Mouse (Mus musculus) left cerebral cortex, postnatal 14 days (tissue): ENCODE measurements around the gene Bdp1. TPM values are rescaled to one million over a fixed set of nuclear protein-coding genes. Genes with fewer than 3 reads are reported as not detected.

Experiments used
- DNase-seq, 2 experiments: peaks; one replicate each; pipeline ENCODE4 v3.0.0; 2021 to 2022; ENCODE audit warnings: low spot score in 2 of 2, mixed read lengths in 1 of 2
- intact Hi-C: fragments of 180-260 bp; cut with DNase I; formaldehyde crosslinking; loops from one replicate; pipeline ENCODE4 v1.15.1; 2025
- long read RNA-seq, 2 experiments: library from polyadenylated mRNA; stranded (forward); transcript quantifications; one replicate each; pipeline ENCODE4 v2.0.0; 2021
- total RNA-seq, 2 experiments: library from RNA; stranded (reverse); gene quantifications; 2 replicates each; pipeline ENCODE4 v1.2.3; 2021

Bdp1 gene
- total RNA-seq, result 10 to 100 TPM; 36.0 to 38.5 TPM
- long read RNA-seq, experiment 1, partial matches to known transcripts, result 1 of 2 reads
- long read RNA-seq, experiment 1, other reads (novel, unspliced or antisense), result 1 of 2 reads
- long read RNA-seq, experiment 2, partial matches to known transcripts, result 0 of 1 reads
- long read RNA-seq, experiment 2, other reads (novel, unspliced or antisense), result 1 of 1 reads

DNA sequence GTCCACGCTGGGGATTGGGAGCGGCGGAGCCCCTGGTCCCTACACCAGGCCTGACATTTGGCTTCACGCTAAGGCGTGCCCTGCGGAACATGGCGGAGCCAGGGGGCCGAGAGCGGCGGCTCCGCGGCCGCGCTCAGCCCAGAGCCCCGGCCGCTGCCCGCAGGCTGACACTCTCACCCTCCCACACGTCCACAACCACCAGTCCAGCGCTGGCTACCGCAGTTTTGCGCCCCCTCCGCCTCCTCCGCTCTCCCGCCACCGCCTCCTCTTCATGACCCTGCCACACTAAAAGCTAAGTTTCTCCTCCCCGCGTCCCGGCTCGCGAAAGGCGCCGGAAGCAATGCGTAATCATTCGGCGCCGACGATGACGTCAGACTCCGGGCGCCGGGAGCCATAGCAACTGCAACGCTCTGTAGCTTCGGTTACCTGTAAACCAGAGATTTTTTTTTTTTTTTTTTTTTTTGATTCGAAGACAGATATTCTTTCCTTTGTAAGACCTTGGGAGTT, at the start of gene Bdp1:
TSS of gene Bdp1 (minus strand) at position 323 of the 507 bp plus-strand sequence.
- peak; percentile 93 to 98 for DNase-seq
- intact Hi-C loops, result no loop called here

DNA sequence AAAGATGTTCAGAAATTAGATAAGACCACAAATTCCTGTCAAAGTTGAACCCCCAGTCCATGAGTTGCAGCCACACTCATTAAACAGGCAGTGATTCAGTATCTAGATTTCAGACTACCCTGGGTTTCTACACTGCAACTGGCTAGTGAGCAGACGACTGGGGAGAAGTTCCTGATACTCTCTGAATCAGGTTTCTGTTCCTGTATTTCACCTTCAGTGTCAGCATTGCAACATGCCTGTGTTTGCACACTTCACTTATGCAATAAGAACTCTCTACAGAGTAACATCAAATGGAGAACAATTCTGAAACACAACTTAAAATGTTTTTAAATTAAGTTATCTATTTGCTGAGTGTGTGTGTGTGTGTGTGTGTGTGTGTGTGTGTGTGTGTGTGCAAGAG, 48.8 kb upstream of the Bdp1 start:
- intact Hi-C loops, result no loop called here
- DNase-seq, result peak in 1 of 2 experiments; percentile 2

DNA sequence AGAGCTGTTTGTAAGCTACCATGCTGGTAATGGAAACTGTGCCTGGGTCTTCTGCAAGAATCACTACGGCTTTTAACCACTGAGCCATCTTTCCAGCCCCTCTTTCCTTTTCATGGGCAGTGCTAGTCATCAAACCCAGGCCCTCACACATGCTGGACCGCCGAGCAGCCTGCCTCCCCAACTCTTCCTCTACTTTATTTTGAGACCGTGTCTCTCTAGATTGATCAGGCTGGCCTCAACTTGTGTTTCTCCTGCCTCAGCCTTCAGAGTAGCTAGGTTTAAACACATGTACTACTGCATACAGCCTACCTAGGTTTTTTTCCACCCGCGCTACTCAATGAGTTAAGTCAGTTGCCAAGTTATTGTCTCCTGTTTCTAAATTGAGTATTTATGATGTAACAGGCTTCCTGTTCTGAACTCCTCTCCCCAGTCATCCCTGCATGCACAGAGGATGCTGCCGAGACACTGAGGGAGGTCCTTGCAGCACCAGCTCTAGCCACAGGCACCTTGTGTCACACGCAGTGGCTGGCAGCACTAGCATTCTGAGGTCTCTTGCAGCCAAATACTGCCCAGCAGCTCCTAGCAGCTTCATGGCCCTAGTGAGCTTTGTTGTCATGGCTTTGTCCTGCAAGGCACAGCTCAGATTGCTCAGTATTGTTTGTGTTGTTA, 37.9 kb upstream of the Bdp1 start:
- intact Hi-C loops, result no loop called here
- DNase-seq, result no peak

DNA sequence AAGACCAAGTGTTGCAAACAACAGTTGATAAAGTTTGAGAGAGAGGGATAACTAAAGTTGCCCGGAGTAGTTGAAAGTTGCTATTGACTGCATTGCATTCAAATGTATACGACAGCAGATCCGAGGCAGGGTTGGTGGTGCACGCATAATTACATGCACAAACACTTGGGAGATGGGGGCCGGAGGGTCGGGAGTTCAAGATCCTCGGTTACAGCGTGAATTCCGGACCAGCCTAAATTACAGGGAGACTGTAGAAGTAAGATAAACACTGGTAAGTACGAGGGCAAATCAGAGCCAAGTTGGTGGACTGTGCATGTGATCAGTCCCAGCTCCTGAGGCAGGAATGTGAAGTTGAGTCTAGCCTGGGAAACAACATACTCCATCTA, 21.4 kb upstream of the Bdp1 start:
- no peak for DNase-seq
- intact Hi-C loops, result no loop called here

DNA sequence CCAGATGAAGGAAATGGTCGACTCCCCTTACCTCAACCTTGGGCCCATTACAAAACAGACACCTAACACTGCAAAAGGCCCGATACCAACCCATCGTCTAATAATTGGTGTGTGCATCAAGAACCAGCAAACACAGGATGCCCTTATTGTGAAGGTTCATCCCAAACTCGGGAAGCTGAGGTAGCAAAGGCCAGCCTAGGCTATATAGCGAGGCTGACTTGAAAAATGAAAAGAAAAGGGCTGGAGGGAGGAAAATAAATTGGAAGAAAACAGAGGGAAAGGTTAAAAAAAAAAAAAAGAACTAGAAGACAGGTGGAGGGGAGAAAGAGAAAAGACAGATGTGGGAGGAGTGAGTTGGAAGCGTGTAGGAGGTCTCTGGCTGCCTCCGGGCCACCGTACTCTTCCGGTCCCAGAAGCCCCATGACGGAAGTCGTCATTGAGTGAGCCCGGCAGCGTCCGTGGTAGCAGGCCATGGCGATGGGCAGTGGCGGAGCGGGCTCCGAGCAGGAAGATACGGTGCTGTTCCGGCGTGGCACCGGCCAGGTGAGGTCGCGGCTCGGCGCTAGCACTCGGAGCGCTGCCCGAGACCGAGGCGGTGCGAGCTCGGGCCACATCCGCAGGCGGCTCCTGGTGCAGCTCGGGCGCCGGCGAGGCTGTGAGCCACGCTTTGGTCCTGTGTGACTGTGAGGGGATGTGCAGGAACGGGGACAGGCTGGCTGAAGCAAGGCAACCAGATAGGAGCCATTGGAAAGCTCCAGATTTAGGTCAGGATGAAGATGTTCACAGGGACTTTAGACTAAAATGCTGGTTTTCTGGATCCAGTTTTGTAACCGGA, 20.8 kb upstream of the Bdp1 start, which contains the start of gene Smn1:
TSS of gene Smn1 (plus strand) at position 430 of the 835 bp plus-strand sequence.
- peak; percentile 93 to 98 for DNase-seq
- intact Hi-C loops, result no loop called here

DNA sequence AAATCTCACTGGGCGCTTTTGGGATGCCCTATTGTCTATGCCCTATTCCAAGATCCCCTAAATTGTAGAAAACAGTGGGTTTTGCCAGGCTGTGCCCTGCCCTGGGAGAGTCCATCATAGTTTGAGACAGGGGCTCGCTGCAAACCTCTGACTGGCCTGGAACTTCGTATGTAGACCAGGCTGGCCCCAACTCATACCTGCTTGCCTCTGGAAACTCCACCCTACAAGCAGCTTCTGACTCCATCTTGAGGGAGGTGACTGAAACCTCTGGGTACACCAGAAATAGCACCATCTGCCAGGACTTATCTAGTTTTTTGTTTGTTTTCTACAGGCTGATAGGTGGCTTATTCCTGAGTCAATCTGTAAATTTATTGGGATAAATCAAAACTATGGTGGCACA, 20.1 kb upstream of the Bdp1 start:
- intact Hi-C loops, result no loop called here
- DNase-seq, result no peak

DNA sequence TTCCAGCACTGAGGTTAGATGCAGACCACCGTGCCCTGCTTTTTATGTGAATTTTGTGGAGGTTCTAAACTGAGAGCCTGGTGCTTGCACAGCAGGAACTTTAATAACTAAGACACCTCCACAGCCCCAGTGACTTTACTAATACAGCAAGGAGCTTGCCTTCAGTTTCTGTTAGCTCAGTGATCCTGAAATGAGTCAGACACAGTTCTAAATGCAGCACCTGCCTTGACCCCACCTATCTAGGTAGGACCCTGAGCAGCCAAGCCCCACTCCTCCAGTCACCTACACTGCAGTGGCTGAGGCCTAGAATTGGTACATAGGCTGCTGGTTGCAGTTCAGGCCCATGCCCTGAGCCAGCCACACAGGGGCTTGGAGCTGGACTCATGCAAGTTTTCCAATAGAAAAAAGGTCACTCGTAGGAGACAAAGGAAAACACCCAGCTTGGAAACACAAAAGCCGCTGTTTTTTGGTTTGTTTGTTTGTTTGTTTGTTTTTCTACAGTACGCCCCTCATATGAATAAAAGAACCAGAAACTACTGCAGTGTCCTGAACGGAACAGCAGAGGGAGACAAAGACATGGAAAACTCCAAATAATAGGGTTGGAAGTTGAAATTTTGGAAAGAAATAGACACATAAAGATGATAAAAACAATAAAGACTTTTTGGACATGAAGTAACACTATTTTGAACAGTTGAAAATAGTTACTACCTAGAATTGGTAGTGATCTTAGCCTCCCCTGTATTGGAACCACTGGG, 8.5 kb upstream of the Bdp1 start:
- intact Hi-C loops, result loop anchor here (5.0 kb wide), 1 partner anchor 280 kb away; no protein-coding TSS in a partner anchor
- peak in 1 of 2 experiments; percentile 31 for DNase-seq

DNA sequence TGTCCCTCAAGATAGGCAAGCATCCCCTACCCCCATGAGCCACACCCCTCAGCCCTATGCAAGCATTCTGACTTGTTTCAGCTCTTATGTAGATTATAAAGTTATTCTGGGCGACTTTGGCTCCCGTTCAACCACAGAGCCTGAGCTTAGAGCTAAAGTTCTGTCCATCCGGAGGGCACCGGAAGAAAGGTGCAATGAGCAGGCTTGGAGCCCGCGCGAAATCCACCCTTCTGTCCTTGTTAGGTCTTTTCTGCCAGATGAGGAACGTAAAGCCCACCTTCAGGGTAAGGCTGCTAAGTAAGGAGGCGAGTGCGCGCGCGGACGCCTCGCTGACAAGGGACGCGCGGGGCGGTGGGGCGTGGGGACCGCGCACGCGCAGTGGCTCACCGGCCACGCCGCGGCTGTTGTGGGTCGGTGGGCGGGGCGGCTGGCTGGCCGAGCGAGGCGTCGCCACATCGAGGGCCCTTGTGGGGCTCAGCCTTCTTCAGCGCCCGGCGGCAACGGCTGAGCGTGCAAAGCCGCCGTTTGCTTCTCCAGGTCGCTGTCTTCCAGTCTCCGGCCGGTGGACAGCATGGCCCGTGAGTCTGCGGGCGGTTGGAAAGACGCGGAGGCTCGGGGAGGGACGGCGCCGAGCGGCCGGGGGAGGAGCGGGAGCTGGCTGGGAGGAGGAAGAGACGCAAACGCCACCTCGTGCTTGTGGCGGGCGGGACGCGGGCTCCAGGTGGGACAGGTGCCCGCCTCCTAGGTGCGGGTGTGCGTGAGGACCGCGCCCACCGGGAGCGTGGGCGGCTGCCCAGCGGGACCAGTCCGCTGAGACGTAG, 4.0 kb upstream of the Bdp1 start, which contains the start of gene Serf1:
TSS of gene Serf1 (plus strand) at position 361 of the 821 bp plus-strand sequence.
- intact Hi-C loops, result loop anchor here (5.0 kb wide), 1 partner anchor 544 kb away; the partner anchor contains the start of genes Ak6, Rad17 and Taf9
- peak in 1 of 2 experiments; percentile 81 for DNase-seq

DNA sequence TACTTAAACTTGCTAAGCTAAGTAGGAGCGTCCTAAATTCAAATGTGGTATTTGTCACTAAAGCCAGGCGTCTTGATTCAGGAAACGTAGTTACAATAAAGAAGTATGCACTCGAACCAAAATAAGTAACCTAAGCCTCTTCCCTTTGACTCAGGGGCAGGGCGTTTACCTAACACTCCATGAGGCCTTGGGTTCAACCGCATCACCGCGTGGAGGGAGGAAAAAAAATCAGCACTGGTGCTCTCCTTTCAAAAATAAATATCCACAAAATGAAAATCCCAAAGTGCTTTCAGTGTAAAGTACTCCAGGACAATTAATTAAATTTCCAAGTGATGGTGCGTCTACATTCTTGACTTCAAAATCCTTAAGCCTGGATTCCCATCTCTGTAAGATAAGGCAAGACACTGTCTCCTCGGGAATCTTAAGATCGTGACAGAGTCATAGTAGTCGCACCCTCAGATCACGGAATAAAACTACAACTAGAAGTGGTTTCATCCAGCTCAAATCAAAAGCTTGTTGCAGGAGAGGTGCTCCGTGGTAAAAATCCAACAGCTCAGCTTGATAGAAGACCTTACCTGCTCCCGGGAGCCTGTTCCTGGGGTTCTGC, 715 bp downstream of the Bdp1 start:
- intact Hi-C loops, result no loop called here
- DNase-seq, result no peak

DNA sequence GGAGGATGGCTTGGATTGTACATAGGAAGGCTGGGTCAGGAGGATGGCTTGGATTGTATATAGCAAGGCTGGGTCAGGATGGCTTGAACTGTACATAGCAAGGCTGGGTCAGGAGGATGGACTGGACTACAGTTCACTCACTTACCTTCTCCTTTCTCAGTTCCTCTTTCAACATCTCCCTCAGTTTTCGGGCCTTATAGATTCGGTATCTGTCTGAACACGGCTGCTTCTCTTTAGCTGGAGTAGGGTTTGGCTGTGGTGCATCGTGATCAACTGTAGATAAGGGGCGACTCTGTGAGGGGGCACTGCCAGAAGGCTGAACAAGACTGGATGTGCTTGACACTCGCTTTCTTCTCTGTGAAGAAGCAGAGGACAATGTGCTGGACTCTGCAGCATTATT, 5.1 kb downstream of the Bdp1 start:
- intact Hi-C loops, result no loop called here
- no peak for DNase-seq

DNA sequence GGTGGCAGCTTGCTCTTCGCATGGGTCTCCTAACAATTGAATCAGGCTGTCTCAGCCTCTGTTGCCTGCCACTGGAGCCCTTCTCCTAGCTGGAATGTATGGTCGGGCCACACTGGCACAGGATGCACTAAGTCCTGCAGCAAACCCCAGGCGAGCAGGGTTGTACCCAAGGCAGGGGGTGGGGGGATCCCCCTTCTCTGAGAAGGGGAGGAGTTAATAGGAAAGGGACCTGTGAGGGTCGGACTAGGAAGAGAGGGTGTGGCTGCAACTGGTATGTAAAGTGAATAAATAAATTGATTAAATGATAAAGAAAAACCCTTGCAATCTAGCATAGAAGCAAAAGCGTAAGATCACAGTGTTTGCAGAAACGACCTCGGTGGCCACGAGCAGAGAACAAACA, 32.4 kb downstream of the Bdp1 start:
- DNase-seq, result no peak
- intact Hi-C loops, result no loop called here

DNA sequence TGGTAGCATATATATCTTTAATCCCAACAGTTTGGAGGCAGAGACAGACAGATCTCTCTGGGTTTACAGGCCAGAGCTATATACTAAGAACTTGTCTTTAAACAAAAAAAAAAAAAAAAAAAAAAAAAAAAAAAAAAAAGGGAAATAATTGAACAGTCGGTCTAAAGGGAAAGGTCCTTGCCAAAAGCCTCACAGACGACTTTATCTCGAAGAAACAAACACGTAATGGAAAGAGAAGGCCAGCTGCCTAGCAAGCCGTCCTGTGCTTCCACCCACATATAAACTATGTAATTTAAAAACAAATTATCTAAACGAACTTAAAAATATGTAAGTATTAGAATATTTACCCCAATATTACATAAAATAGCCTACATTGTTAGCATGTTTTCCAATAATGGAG, 36.0 kb downstream of the Bdp1 start:
- intact Hi-C loops, result loop anchor here (10.0 kb wide), 1 partner anchor 407 kb away; no protein-coding TSS in a partner anchor
- DNase-seq, result no peak

DNA sequence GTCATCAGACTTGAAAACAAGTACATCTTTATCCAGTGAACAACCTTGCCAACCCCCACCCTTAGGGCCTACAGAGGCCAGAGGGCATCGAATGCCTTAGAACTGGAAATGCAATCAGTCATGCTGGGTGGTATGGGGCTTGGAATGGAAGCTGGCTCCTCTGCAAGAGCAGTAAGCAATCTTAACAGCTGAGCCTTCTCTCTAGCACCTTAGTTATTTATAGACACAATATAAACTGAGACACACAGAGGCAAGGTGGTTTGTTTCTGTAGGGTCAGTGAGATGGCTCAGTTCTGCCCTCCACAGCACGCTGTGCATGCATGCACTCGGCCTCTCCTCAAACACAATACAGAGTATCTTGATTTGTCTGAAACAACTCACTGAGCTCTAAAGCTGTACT, 39.9 kb downstream of the Bdp1 start:
- DNase-seq, result no peak
- intact Hi-C loops, result loop anchor here (10.0 kb wide), 1 partner anchor 411 kb away; no protein-coding TSS in a partner anchor

DNA sequence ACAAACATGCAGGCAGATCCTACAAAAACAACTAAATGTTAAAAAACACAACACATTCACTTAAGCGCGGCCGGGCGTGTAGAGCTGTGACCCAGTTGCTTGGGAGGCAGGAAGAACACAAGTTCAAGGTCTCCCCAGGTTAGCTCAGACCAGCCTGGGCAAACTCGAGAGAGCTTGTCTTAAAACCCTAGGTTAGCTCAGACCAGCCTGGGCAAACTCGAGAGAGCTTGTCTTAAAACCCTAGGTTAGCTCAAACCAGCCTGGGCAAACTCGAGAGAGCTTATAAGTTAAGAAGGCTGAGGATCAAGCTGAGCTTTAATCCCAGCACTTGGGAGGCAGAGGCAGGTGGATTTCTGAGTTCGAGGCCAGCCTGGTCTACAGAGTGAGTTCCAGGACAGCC, 46.1 kb downstream of the Bdp1 start:
- intact Hi-C loops, result loop anchor here (5.0 to 10.0 kb wide), 2 partner anchors 35 to 577 kb away; no protein-coding TSS in a partner anchor
- DNase-seq, result peak; percentile 3 to 9

DNA sequence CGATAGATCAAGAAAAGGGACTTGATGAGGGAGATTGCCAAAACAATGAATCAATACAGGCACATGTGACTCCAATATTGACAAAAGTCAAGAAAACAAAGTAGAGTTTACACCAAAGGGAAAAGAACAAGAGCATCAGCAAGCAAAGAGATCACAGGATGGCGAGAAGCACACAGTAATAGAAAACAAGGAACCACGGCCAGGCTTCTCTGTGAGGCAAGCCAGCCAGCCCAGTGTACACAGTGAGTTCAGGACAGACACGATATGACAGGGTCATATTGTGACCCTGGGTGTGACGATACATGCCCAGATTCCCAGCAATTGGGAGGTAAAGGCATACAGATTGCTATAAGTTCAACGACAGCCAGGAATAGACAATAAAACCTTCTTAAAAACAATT, 77.9 kb downstream of the Bdp1 start:
- intact Hi-C loops, result no loop called here

DNA sequence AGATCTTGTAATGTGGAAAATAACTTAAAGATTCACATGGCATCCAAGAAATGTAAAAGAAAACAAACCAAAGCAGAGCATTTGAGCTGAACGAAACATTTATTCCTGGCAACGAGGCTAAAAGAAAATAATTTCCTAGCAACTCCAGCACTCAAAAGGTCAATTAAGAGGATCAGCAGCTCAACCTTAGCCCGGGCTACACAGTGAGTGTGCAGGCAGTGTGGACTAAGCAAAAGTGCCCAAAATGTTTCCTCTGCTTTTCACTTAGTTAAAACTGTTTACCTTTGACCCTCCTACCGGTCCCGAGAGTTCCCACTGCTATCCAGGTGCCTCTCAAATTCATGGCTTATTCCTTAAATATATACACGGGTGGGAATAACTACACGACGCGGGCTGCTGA, 87.0 kb downstream of the Bdp1 start:
- intact Hi-C loops, result loop anchor here (10.0 kb wide), 1 partner anchor 662 kb away; no protein-coding TSS in a partner anchor
- DNase-seq, result no peak

More for the DNA sequence above, 77.9 kb downstream of the Bdp1 start:
- no peak for DNase-seq

DNA sequence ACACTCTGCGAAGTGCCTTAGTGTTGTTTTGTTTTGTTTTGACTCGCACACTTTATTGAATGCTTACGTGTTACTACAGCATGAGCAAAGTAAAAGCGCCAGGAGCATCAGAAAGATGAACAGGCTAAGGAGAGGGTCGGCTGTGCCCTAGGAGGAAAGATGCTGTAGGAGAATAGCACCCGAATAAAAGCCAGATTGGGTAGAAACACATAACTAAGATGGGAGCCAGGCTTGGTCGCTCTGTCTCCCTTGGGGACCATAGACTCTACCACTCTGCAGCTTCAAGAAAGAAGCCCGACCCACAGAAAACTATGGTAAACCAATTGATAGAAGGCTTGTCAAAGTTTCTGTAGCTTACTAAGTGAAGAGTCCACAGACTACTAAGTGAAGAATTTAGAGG, 87.9 kb downstream of the Bdp1 start:
- intact Hi-C loops, result loop anchor here (10.0 kb wide), 1 partner anchor 661 kb away; no protein-coding TSS in a partner anchor
- DNase-seq, result no peak
